Mouse (Mus musculus): Measurements from ENCODE around the gene Sap25.
"Not testable (repeated sequence)": the region's sequence is repeated elsewhere in the genome, so short reads cannot be mapped to it uniquely, and the experiment has no call there.

Sap25 gene

DNA sequence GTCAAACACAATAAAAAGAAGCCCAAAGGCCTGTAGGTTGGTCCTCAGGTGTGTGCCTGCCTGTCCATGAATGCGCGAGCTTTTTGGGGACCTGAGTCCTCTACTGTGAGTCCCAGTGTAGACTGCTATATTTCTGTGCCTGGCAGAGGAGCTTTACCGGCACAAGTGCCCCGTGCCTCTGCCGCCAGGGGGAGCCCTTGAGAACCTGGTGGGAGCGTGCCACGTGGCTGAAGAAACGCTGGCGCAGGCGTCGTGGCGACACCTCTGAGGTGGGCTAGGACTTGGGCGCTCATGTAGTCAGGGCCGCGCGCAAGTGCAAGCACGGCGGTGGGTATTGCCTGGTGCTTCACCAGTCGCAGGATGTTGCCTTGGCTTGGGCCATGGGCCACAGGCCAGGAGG lies at the start of gene Sap25:
Gene Sap25 (plus strand): TSS at position 281 of the 400 bp plus-strand sequence.
- peak in 1 of 2 experiments; percentile 53 for DNase-seq

DNA sequence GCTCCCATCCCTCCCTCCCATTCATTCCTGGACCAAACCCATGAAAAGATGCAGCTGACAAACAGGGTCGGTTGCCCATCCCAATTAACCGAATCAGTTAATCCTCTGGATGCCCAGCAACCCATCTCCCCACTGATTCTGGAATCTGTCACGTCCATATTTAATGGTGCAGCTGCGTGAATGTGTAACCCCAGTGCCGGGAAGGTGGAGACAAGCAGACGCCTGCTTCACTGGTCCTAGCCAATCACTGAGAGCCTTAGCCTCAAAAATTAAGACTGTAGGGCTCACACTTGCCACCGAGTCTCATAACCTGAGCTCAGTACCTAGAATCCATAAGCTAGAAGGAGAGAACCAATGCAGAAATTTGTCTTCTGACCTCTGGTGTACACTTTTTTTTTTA lies 45.2 kb upstream of the Sap25 start:
- no peak for DNase-seq

DNA sequence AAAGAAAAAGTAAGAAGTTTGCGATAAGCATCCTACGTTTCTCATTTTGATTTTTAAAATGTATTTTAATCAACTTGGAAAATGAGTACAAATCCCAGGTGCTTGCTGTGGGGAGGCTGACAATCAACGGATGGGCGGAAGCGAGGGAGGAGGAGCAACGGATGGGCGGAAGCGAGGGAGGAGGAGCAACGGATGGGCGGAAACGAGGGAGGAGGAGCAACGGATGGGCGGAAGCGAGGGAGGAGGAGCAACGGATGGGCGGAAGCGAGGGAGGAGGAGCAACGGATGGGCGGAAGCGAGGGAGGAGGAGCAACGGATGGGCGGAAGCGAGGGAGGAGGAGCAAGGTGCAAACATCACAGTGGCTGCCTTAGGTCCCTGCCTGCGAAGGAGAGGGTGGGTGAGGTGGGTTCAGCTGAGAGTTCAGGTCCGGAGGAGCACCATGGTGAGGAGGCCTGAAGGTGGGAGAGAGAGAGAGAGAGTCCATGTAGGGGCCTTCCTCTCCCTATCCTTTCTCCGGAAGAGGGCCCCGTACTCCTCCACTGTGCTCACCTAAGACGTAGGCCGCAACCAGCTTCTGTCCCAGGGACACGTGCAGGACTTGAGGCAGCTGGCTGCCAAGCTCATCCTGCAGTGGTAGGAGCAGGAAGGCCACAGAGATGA lies 44.4 kb upstream of the Sap25 start:
- no peak for DNase-seq

DNA sequence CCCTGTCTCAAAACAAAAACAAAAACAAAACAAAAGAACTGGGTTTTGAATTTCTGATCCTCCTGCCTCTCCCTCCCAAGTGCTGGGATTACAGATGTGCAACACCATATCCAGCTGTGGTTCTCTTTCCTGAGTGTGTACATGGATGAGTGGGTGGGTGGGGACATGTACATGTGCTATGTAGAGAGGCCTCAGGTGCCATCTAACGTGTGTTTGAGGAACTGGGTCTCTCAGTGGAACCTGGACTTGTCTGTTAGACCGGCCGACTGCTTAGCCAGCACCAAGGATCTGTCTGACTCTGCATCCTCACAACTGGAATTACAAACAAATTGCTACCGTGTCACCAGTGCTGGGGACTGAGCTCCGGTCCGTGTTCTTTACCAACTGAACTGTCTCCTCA lies 43.5 kb upstream of the Sap25 start:
- no peak for DNase-seq

DNA sequence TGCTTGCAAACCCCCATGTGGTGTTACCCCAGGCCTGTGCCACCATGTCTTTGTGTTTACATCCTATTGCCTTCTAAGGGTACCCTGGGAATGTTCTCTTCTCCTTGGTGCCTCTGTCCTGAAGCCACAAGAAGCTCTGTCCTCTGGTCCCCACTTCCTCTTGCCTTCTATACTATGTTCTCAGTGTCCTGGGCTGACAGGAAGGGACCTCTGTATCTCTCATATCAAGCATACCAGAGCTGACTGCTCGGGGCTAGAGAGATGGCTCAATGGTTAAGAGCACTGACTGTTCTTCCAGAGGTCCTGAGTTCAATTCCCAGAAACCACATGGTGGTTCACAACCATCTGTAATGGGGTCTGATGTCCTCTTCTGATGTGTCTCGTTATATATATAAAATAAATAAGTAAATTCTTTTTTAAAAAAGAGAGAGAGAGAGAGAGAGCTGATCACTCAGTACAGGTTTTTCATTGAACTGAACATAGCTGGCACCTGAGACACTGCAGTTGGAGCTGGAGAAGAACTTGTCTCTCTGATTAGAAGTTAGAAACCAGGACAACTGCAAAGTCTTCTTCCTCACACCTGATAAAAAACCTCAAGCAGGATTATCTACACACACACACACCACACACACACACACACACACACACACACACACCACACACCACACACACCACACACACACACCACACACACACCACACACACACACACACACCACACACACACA lies 42.9 kb upstream of the Sap25 start:
- DNase-seq = no peak

DNA sequence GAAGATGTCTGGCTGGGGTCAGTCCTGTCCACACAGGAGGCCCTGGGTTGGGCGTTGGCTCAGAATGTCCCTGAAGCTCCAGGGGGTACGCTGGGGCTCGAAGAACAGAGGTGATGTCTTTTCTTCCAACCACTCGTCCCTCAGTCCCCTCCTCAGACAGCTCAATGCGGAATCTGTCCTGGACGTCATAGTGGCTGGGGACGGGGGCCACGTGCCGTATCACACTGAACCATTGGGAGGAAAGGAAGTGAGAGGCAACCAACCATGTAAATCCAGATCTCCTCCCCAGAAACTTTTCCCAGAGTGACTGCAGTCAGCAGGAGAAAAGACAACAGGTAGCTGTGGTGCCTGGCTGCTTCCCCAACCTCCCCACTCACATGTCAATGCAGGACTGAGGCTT lies 41.5 kb upstream of the Sap25 start:
- DNase-seq = no peak

DNA sequence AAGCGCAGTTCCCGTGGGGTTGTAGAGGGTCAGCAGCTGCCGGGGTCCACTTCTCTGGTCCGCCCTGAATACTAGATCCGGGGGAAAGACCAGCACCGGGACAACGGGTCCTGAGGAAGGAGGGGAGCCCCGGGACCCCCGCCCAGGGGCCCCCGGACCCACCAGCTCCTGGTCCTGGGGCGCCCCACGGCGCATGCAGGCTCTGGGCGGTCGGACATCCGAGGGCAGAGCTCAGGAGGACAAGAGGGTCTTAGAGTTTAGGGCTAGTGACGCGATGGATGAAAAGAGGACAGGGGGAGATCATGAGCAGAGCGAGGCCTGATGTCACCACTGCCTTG lies 40.9 kb upstream of the Sap25 start:
- no peak for DNase-seq

DNA sequence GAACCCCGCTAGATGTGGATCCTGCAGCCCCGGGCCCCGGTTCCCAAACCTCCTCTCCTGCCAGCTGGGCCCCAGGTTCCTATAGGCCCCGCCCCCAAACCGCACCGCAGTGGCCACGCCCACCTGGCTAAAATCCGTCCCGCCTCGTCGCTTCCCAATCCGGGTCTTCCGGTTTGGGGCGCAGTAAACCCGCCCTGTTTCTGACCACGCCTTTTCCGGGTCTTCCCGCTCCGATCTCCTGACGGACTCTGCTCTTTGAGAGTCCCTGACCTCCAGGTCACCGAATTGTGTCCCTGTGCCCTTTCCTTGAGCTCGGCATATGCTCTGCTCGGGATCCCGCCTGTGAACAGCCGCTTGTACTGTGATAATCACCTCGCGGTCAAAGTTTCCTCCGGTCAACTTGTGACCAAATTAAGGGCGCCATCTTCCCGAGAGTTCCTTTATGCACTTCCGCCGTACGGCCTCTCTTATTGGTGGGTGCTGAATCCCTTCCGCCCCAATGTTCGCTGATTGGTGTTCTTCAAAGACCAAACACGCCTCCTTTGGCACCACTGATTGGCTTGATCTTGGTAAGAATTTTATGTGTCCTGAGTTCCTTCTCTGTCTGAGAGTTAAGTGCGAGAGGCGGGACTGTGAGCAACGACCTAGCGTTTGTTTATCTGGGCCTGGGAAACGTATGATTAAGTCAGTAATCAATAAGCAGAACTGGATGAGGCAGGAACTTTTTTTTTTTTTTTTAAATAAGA lies 40.3 kb upstream of the Sap25 start, which contains the start of gene Mospd3:
Gene Mospd3 (minus strand): TSS at position 440 of the 746 bp plus-strand sequence.
- peak; percentile 97 to 98 for DNase-seq

DNA sequence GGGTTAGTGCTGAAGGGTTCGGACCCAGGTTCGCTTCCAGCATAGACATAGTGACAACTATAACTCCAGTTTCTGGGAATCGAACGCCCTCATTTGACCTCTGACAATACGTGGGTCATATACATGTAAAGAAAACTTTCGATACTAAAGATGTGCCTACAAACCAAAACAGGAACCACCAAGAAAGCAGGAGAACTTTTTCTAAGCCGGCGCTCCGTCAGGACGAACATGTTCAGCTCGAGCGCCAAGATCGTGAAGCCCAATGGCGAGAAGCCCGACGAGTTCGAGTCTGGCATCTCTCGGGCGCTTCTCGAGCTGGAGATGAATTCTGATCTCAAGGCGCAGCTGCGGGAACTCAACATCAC lies 39.8 kb upstream of the Sap25 start:
- DNase-seq = peak in 1 of 2 experiments; percentile 37

DNA sequence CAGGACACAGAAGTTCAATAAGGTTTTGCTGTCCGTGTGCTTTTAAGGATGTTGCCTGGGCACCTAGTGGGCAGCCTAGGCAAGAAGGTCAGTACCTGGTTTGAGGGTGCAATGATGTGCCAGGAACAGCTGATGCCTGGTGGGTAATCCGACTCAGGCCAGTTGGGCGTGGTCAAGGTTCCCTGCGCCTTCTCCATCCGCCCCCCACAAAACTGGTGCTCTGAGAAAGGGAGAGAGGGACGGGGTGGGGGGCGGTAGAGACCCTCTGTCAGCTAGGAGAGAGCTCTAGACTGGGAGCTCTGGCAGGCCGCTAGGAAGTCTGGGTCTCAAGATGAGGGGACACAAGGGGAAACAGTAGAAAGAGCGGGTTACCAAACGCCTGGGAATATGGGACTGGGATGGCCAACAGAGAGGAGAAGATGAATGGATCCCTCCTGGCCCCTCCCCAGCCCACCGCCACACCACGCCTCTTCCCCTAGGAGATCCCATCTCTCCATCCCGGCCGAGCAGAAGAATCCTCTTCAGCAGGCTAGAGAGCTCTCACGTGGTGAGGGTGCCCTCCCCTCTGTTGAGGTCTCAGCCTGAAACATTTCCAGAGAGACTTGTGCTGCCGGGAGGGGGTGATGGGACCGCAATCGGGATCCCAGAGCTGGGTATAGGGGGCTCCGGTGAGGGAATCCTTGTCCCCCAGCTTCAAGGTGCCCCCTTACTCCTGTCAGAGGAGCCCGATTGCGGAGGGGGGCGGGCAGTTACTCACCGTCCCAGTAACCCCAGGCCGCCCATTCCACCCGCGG lies 33.1 kb upstream of the Sap25 start:
- DNase-seq = no peak

DNA sequence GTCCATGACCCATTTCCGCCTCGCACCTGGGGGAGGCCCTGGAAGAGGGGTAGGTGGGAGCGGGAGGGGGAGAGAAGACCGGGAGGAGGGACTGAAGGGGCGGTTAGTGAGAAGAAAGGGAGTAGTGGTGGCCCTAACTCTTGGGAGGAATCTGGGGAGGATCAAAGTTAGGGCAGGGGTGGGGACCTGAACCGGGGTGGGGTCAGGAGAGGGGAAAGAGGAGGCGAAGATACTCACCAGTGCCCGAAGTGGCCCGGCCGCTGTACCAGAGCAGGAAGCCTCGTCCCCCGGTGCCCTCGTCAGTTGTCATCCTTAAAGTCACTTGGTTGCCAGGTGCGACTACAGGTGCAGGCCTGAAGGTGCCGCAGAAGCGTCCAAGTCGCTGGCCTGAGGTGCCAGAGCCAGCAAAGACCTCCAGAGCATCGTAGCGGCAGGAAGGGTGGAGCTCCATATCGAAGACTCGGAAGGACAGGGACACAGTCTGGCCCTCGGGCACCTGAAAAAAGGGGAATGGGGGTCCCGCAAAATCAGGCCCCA lies 32.4 kb upstream of the Sap25 start:
- DNase-seq = no peak

DNA sequence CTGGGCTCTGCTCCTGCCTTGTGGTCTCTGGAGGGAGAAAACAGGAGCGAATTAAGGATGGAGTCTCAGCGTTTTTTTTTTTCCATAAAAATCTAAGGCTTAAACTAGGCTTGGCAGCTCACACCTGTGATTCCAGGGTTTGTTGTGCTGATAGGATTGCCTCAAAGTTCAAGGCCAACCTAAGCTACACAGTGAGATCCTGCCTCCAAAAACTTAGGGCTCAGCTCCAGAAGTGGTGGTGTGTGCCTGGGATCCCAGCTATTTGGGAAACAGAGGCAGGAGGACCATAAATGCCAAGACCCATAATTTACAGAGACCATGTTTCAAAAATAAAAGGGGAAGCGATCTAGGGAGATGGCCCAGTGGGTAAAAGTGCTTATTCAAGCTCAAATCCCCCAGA lies 31.8 kb upstream of the Sap25 start:
- DNase-seq = no peak

DNA sequence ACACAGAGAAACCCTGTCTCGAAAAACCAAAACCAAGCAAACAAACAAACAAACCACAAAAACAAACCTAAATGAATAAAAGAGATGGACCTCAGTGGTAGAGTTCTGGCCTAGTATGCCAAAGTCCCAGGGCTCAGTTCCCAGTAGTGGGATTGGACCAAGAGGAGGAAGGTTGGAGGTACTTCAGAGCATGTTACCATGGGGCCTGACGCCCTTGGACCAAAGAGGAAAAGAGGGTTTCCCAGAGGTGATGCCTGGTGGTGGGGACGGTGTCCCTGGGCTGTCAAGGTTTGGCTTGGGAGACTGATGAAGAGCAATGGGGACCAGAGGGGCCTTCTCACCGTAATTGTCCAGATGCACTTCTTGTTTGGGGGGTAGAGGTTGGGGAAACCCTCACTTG lies 31.1 kb upstream of the Sap25 start:
- DNase-seq = no peak

DNA sequence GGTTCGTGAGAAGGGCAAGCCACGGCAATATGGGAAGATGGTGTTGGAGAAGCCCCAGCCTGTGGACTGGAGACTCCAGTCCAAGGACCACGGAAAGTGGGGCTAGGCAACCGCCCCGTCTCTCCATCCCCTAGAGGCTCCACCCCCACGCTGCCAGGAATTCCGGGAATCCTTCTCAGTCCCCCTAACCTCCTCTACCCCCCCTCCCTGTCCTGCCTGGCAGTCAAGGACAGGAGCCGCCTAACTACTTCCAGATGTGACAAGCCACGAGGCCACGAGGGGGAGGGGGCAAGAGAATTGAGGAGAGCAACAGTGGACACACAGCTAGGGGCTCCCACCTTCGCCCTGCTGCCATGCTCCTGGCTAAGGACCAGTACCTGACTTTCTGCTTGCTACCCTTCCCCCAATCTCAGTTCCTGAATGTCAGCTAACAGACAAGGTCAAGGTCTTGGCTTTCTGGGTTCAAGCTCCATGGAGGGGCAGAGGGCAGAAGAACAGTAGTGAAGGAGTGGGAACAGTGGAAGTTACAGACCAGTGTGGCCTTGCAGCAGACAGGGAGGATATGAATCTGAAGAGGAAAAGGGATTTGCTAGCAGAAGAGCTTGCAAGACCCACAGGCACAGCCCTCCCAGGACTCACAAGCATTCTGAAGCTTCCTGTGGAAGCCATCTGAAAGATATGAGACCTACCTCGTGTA lies 30.4 kb upstream of the Sap25 start:
- peak; percentile 82 to 91 for DNase-seq

DNA sequence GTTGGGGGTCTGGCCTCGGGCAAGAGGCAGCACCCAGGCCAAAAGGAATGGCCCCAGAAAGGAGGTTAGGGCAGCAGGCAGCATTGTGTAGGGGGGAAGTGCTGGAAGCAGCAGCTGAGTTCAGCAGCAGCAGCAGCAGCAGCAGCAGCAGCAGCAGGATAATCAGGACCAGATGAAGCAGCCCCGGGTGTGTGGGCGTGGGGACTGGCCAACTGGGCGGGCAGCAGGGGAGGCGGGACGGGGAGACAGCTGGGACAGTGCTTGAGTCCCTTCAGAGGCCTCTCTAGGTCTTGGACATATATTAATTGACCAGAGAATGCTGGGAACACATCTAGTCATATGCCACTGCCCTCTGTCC lies 29.9 kb upstream of the Sap25 start:
- DNase-seq = peak; percentile 46 to 73

DNA sequence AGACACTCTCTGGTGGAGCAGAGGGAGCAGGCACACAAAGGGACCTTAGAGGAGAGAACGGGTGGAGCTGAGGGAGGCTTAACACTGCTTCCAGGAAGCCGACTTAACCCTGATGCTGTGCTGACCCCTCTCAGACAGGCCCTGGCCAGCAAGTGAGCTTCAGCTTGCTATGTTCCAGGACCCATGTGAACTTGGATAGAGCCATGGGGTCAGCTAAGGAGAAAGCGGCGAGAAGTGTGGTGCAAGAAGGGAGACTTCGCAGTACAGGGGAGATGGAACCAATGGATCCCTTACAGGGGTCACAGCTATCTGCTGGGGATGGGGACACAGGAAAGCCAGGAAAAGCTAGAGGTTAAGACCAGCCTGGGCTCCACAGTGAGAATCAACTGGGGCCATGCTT lies 28.1 kb upstream of the Sap25 start:
- peak in 1 of 2 experiments; percentile 43 for DNase-seq

DNA sequence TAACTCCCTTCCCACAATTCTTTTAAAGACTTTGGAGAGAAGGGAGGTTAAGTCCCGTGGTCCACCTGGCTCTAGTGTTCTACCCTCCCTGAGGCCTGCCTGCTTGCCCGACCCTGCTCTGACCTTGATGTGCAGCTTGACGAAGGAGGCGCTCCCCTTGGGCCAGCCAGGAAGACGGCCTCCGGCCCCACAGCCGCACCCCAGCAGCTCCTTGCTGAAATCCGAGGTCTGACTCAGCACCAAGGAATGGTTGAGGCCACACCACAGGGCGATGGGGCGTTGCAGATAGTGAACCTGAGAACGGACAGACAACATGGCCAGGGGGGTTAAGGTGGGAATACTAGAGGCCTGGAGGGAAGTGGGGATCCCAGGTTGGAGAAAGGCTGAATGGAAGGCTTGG lies 27.6 kb upstream of the Sap25 start, which contains the start of gene Pcolce:
Gene Pcolce (minus strand): TSS at position 235 of the 400 bp plus-strand sequence.
- DNase-seq = peak in 1 of 2 experiments; percentile 62

DNA sequence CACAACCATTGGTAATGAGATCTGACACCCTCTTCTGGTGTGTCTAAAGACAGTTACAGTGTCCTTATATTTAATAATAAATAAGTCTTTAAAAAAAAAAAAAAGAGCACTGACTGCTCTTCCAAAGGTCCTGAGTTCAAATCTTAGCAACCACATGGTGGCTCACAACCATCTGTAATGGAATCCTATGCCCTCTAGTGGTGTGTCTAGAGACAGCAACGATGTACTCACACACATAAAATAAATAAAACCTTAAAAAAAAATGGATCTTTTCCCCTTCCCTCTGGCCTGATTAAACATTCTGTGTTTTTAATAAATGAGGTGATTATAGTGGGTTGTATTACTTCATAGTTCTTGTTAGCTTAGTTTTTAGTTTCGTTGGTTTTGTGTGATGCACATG lies 26.2 kb upstream of the Sap25 start:
- DNase-seq = not testable (repeated sequence)

DNA sequence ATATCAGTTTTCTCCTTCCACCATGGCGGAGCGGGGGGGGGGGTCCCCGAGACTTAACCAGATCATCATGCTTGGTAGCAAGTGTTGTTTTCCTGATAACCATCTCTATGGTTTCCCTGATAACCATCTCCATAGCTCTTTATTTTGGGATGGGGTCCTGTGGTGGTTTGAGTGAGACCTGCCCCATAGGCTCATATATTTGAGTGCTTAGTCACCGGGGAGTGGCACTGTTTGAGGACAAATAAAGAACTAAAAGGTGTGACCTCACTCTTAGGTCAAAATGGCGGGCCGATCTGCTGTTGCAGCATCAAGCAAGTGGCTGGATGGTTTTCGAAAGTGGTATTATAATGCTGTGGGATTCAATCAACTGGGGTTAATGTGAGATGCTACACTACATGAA lies 25.8 kb upstream of the Sap25 start:
- DNase-seq = peak in 1 of 2 experiments; percentile 18

DNA sequence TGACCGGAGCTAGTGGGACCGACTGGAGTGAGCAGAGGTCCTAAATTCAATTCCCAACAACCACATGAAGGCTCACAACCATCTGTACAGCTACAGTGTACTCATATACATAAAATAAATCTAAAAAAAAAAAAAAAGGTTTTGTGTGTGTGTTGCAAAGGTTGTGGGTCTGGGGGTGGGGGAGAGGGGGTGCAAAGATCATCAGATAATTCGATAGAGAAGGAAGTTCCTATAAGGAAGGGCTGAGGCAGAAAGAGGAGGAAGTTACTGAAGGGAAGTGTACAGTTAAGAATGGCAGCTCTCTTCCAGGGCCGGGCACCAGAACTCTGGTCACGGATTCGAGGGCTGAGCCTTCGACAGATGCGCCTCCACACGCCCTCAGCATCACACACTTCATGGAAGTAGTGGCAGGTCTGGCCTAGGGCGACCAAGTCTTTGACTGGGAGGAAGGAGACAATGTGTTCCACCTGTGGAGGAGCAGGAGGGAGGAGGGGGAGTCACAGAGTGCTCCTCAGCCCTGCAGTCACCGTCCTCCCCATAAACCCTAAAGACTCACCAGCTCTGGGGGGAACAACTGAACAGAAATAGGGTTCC lies 17.1 kb upstream of the Sap25 start:
- no peak for DNase-seq

DNA sequence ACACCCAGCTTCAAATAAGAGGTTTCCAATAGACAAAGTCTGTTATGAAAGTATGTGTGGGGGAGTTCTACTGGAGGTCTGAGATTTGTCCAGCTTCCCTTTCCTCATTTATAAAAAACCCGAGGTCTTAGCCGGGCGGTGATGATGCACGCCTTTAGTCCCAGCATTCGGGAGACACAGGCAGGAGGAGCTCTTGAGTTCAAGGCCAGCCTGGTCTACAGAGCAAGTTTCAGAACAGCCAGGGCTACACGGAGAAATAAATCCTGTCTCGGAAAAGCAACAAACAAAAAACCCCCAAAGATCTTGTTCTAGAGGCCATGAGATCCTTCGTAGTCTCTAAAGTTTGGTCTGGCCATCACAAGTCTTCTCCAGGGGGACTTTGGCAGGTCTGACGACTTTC lies 13.1 kb upstream of the Sap25 start:
- peak in 1 of 2 experiments; percentile 45 for DNase-seq
